Mouse (Mus musculus) heart, embryonic 11.5 days (tissue): Measurements from ENCODE around the gene St5. TPM values are rescaled to one million over a fixed set of nuclear protein-coding genes. Genes with fewer than 3 reads are reported as not detected.

ENCODE experiments used
- ATAC-seq: fragments of 200-750 bp; cut with Nextera tagmentation; replicated peaks from 2 replicates; pipeline ENCODE4 v1.8.0; 2017; ENCODE audit warnings: moderate library complexity; ENCODE audit not compliant: insufficient number of reproducible peaks, low FRiP score, low TSS enrichment
- H3K27ac ChIP-seq: fragments of 300-500 bp; sonication (generic); 2 replicates; pipeline ENCODE4 v1.5.1; 2014; ENCODE audit warnings: mild to moderate bottlenecking, low read depth, low read length
- H3K27me3 ChIP-seq: fragments of 300-500 bp; sonication (generic); 2 replicates; pipeline ENCODE4 v1.6.1; 2014; ENCODE audit warnings: mild to moderate bottlenecking, low read length, mixed read lengths; ENCODE audit not compliant: control insufficient read depth, insufficient read depth
- H3K36me3 ChIP-seq: fragments of 300-500 bp; sonication (generic); 2 replicates; pipeline ENCODE4 v1.6.1; 2014; ENCODE audit warnings: mild to moderate bottlenecking, low read length, moderate library complexity, mixed read lengths; ENCODE audit not compliant: control insufficient read depth, insufficient read depth
- H3K4me1 ChIP-seq: fragments of 300-500 bp; sonication (generic); 2 replicates; pipeline ENCODE4 v1.6.1; 2014; ENCODE audit warnings: low read length; ENCODE audit not compliant: control insufficient read depth, insufficient read depth
- H3K4me2 ChIP-seq: fragments of 300-500 bp; sonication (generic); 2 replicates; pipeline ENCODE4 v1.6.1; 2014; ENCODE audit warnings: mild to moderate bottlenecking, moderate library complexity
- H3K4me3 ChIP-seq: fragments of 300-500 bp; sonication (generic); 2 replicates; pipeline ENCODE4 v1.5.1; 2014; ENCODE audit warnings: low read depth, low read length
- H3K9ac ChIP-seq: fragments of 300-500 bp; sonication (generic); 2 replicates; pipeline ENCODE4 v1.6.1; 2014; ENCODE audit warnings: mild to moderate bottlenecking, low read depth, low read length, moderate library complexity
- H3K9me3 ChIP-seq: fragments of 300-500 bp; sonication (generic); replicated peaks from 2 replicates; pipeline ENCODE4 v1.6.1; 2016; ENCODE audit warnings: low read length; ENCODE audit not compliant: control insufficient read depth
- WGBS: fragments of 180-500 bp; shearing (Covaris S2); extraction: QIAGEN DNeasy Blood & Tissue Kit; methylation state at CpG from one replicate; pipeline ENCODE4 v1.1.7; 2014; ENCODE audit not compliant: insufficient replicate concordance; 5-methylcytosine and 5-hydroxymethylcytosine counted together
- polyA plus RNA-seq: library from polyadenylated mRNA; unstranded; fragments of >200 nt; fragmentation: Nextera tagmentation; extraction: Ambion mirVana; gene quantifications from 2 replicates; pipeline ENCODE4 v1.2.1, GENCODE M21; 2014

Gene St5
- polyA plus RNA-seq, 1 experiment from 2014 or later, result 31.0 TPM

- Histone ChIP-seq H3K4me1 (0 out of 2 replicates have a peak, but pooled peaks cover 10% of the 10 kb centered on the region), H3K4me3 (no peak overlapping the region), H3K27ac (no peak overlapping the region), H3K36me3 (peaks cover 10% of the 10 kb centered on the region), H3K9me3 (no peaks in the 10 kb centered on the region), H3K4me2 (no peak overlapping the region), H3K9ac (no peak overlapping the region), H3K27me3 (no peaks in the 10 kb centered on the region)
- ATAC-seq, result no peak
- WGBS, result 93% methylated on average over 2 of the region's 2 CpGs
Observed at GRCm38 (mm10) chr7:109546186-109546585, 157.2 kb downstream of the St5 start.

- H3K27ac ChIP-seq, result peak overlapping the region; percentile 46; the same call in 1 of the 2 replicates
- H3K9ac ChIP-seq, result no peak overlapping the region
- H3K4me3 ChIP-seq, result no peak overlapping the region
- no peak for ATAC-seq
- H3K36me3 ChIP-seq, result peaks cover 14% of the 10 kb centered on the region
- 0 out of 2 replicates have a peak, but pooled peaks cover 10% of the 10 kb centered on the region for H3K4me1 ChIP-seq
- 79% methylated on average over 10 of the region's 10 CpGs for WGBS
- no peaks in the 10 kb centered on the region for H3K27me3 ChIP-seq
- no peaks in the 10 kb centered on the region for H3K9me3 ChIP-seq
- no peak overlapping the region for H3K4me2 ChIP-seq
Observed at GRCm38 (mm10) chr7:109545255-109545993, 158.0 kb downstream of the St5 start.

- Histone ChIP-seq H3K9me3 (no peaks in the 10 kb centered on the region), H3K4me1 (0 out of 2 replicates have a peak, but pooled peaks cover 10% of the 10 kb centered on the region), H3K27me3 (no peaks in the 10 kb centered on the region), H3K36me3 (peaks cover 14% of the 10 kb centered on the region), H3K27ac (no peak overlapping the region), H3K4me2 (no peak overlapping the region), H3K9ac (no peak overlapping the region), H3K4me3 (no peak overlapping the region)
- ATAC-seq, result no peak
- WGBS, result 75% methylated on average over 5 of the region's 5 CpGs
Observed at GRCm38 (mm10) chr7:109544792-109545191, 158.6 kb downstream of the St5 start.

- H3K9ac ChIP-seq, result no peak overlapping the region
- H3K4me1 ChIP-seq, result 0 out of 2 replicates have a peak, but pooled peaks cover 10% of the 10 kb centered on the region
- H3K27ac ChIP-seq, result no peak overlapping the region
- ATAC-seq, result no peak
- H3K4me3 ChIP-seq, result no peak overlapping the region
- 50% methylated on average over 3 of the region's 3 CpGs for WGBS
- H3K4me2 ChIP-seq, result no peak overlapping the region
- H3K36me3 ChIP-seq, result peaks cover 20% of the 10 kb centered on the region
- H3K9me3 ChIP-seq, result no peaks in the 10 kb centered on the region
- no peaks in the 10 kb centered on the region for H3K27me3 ChIP-seq
Observed at GRCm38 (mm10) chr7:109542364-109542628, 161.1 kb downstream of the St5 start.

GRCm38 (mm10) chr7:109541609-109542363 lies 161.6 kb downstream of the St5 start:
- Histone ChIP-seq H3K9me3 (no peaks in the 10 kb centered on the region), H3K4me2 (no peak overlapping the region), H3K27ac (no peak overlapping the region), H3K4me3 (no peak overlapping the region), H3K36me3 (peaks cover 21% of the 10 kb centered on the region), H3K9ac (no peak overlapping the region), H3K27me3 (no peaks in the 10 kb centered on the region), H3K4me1 (0 out of 2 replicates have a peak, but pooled peaks cover 11% of the 10 kb centered on the region)
- no peak for ATAC-seq
- 76% methylated on average over 10 of the region's 10 CpGs for WGBS

- 0 out of 2 replicates have a peak, but pooled peaks cover 12% of the 10 kb centered on the region for H3K4me1 ChIP-seq
- H3K4me3 ChIP-seq, result no peak overlapping the region
- H3K27ac ChIP-seq, result no peak overlapping the region
- no peaks in the 10 kb centered on the region for H3K9me3 ChIP-seq
- H3K36me3 ChIP-seq, result peaks cover 25% of the 10 kb centered on the region
- H3K27me3 ChIP-seq, result no peaks in the 10 kb centered on the region
- H3K4me2 ChIP-seq, result no peak overlapping the region
- H3K9ac ChIP-seq, result no peak overlapping the region
- ATAC-seq, result no peak
Observed at GRCm38 (mm10) chr7:109540902-109541301, 162.5 kb downstream of the St5 start.

- Histone ChIP-seq H3K27ac (no peak overlapping the region), H3K9ac (no peak overlapping the region)
- ATAC-seq, result no peak
Observed at GRCm38 (mm10) chr7:109536451-109536946, 166.9 kb downstream of the St5 start.

GRCm38 (mm10) chr7:109534921-109535320 lies 168.5 kb downstream of the St5 start:
- ATAC-seq, result no peak
- no peaks in the 10 kb centered on the region for H3K27me3 ChIP-seq
- WGBS, result 78% methylated on average over 3 of the region's 3 CpGs
- 0 out of 2 replicates have a peak, but pooled peaks cover 2% of the 10 kb centered on the region for H3K4me1 ChIP-seq
- H3K9me3 ChIP-seq, result no peaks in the 10 kb centered on the region
- no peak overlapping the region for H3K4me3 ChIP-seq
- H3K27ac ChIP-seq, result no peak overlapping the region
- no peak overlapping the region for H3K9ac ChIP-seq
- peaks cover 11% of the 10 kb centered on the region; the same call in 1 of the 2 replicates for H3K36me3 ChIP-seq
- no peak overlapping the region for H3K4me2 ChIP-seq

More at GRCm38 (mm10) chr7:109536451-109536946, 166.9 kb downstream of the St5 start:
- Histone ChIP-seq H3K4me2 (no peak overlapping the region), H3K4me3 (no peak overlapping the region), H3K27me3 (no peaks in the 10 kb centered on the region), H3K4me1 (0 out of 2 replicates have a peak, but pooled peaks cover 2% of the 10 kb centered on the region), H3K9me3 (no peaks in the 10 kb centered on the region), H3K36me3 (peaks cover 15% of the 10 kb centered on the region)
- WGBS, result 67% methylated on average over 4 of the region's 4 CpGs
